16 mouse cellular contexts compared by ENCODE assay signal in genomic region chr3:101593266-101593651, GRCm38 (mm10). TPM values are rescaled to one million over a fixed set of nuclear protein-coding genes. Genes with fewer than 3 reads are reported as not detected.
DNase-seq lines count a peak whose midpoint lies in the region; ATAC-seq and TF ChIP-seq lines count a peak whose summit lies in the region.
"Had no signal": no experiment of that assay in that cellular context is flagged by ENCODE, and none has a peak within 500 bp of the region (broad histone marks: within the 10 kb centered on the region; RNA-seq: fewer than 3 reads in every experiment).

No protein-coding gene starts in this region.

- intact Hi-C loops in heart, postnatal 36 days (cut with DNase I) = no loop called here

- peak; percentile 50 for DNase-seq in heart, adult 11 months
- DNase-seq in heart, postnatal 36 days = no peak
- DNase-seq in hindbrain, embryonic 11.5 days (ENCODE audit: low spot score) = no peak
- no peak for DNase-seq in heart, postnatal 0 days (ENCODE audit: low spot score)
- no peak for DNase-seq in midbrain, embryonic 14.5 days
- no peak for DNase-seq in liver, embryonic 11.5 days (ENCODE audit: low spot score)
- no peak for DNase-seq in lung, postnatal 10 days
- DNase-seq: adrenal gland, adult 2 months; cerebellum, adult 9-10 months; embryo, embryonic 11 days; kidney, adult 18-20 months; lung, postnatal 4 days; right cerebral cortex, postnatal 25 days had no signal

- no peak overlapping the region for H3K9ac ChIP-seq in hindbrain, embryonic 13.5 days
- no peak overlapping the region for H3K9ac ChIP-seq in hindbrain, embryonic 11.5 days (ENCODE audit: low read depth, low read length)
- H3K9ac ChIP-seq in heart, postnatal 0 days (replicated peaks; ENCODE audit: low read depth, low read length) = no peak overlapping the region
- no peak overlapping the region for H3K9ac ChIP-seq in midbrain, embryonic 14.5 days (replicated peaks; ENCODE audit: low read length)
- no peak overlapping the region for H3K9ac ChIP-seq in liver, embryonic 11.5 days (ENCODE audit: low read depth, low read length)
- H3K9ac ChIP-seq: liver, embryonic 15.5 days had no signal

- TF ChIP-seq CTCF in heart, postnatal 0 days (IDR thresholded peaks at IDR 0.05; ENCODE audit: low read depth) = no peak

- no peaks in the 10 kb centered on the region for H3K27me3 ChIP-seq in hindbrain, embryonic 13.5 days
- H3K27me3 ChIP-seq in hindbrain, embryonic 11.5 days (ENCODE audit: control insufficient read depth, insufficient read depth, low read length) = no peaks in the 10 kb centered on the region
- H3K27me3 ChIP-seq in heart, postnatal 0 days (ENCODE audit: control insufficient read depth, insufficient read depth, low read length) = no peaks in the 10 kb centered on the region
- H3K27me3 ChIP-seq in midbrain, embryonic 14.5 days (ENCODE audit: control insufficient read depth, insufficient read depth, low read length) = no peaks in the 10 kb centered on the region
- no peaks in the 10 kb centered on the region for H3K27me3 ChIP-seq in liver, embryonic 11.5 days (replicated peaks; ENCODE audit: control insufficient read depth, insufficient read depth, low read length)
- H3K27me3 ChIP-seq: liver, embryonic 15.5 days had no signal

- peak overlapping the region; percentile 71 for H3K27ac ChIP-seq in hindbrain, embryonic 13.5 days
- no peak overlapping the region for H3K27ac ChIP-seq in hindbrain, embryonic 11.5 days (ENCODE audit: low read depth, low read length)
- peak overlapping the region; percentile 100 for H3K27ac ChIP-seq in heart, postnatal 0 days (ENCODE audit: low read depth)
- peak overlapping the region; percentile 33; the same call in 1 of the 2 replicates for H3K27ac ChIP-seq in midbrain, embryonic 14.5 days (replicated peaks; ENCODE audit: low read depth, low read length)
- H3K27ac ChIP-seq in liver, embryonic 11.5 days (ENCODE audit: low read depth, low read length) = no peak overlapping the region
- H3K27ac ChIP-seq: liver, embryonic 15.5 days had no signal

- no peaks in the 10 kb centered on the region for H3K9me3 ChIP-seq in hindbrain, embryonic 13.5 days
- H3K9me3 ChIP-seq in hindbrain, embryonic 11.5 days (ENCODE audit: control insufficient read depth, low read length) = no peaks in the 10 kb centered on the region
- H3K9me3 ChIP-seq in heart, postnatal 0 days (replicated peaks; ENCODE audit: control insufficient read depth, low read length) = no peaks in the 10 kb centered on the region
- H3K9me3 ChIP-seq in midbrain, embryonic 14.5 days (ENCODE audit: control insufficient read depth, low read length) = no peaks in the 10 kb centered on the region
- H3K9me3 ChIP-seq in liver, embryonic 11.5 days (ENCODE audit: control insufficient read depth, low read length) = no peaks in the 10 kb centered on the region
- H3K9me3 ChIP-seq: liver, embryonic 15.5 days had no signal

- peaks cover 47% of the 10 kb centered on the region for H3K4me1 ChIP-seq in hindbrain, embryonic 13.5 days (replicated peaks)
- H3K4me1 ChIP-seq in hindbrain, embryonic 11.5 days (replicated peaks; ENCODE audit: control insufficient read depth, insufficient read depth, low read length) = no peaks in the 10 kb centered on the region; the same call in 1 of the 2 replicates
- peaks cover 44% of the 10 kb centered on the region for H3K4me1 ChIP-seq in heart, postnatal 0 days (ENCODE audit: control insufficient read depth, insufficient read depth)
- peaks cover 20% of the 10 kb centered on the region; the same call in 1 of the 2 replicates for H3K4me1 ChIP-seq in midbrain, embryonic 14.5 days (ENCODE audit: control insufficient read depth, insufficient read depth, low read length)
- H3K4me1 ChIP-seq in liver, embryonic 11.5 days (replicated peaks; ENCODE audit: control insufficient read depth, insufficient read depth, low read length) = peaks cover 18% of the 10 kb centered on the region

- TF ChIP-seq EP300 in heart, postnatal 0 days (IDR thresholded peaks at IDR 0.05; ENCODE audit: low read depth) = no peak

- H3K4me3 ChIP-seq in hindbrain, embryonic 13.5 days = no peak overlapping the region
- no peak overlapping the region for H3K4me3 ChIP-seq in hindbrain, embryonic 11.5 days (ENCODE audit: low read depth, low read length)
- no peak overlapping the region for H3K4me3 ChIP-seq in heart, postnatal 0 days (ENCODE audit: low read depth, low read length)
- H3K4me3 ChIP-seq in midbrain, embryonic 14.5 days (replicated peaks; ENCODE audit: low read depth, low read length) = no peak overlapping the region
- H3K4me3 ChIP-seq in liver, embryonic 11.5 days (ENCODE audit: low read depth, low read length) = no peak overlapping the region
- H3K4me3 ChIP-seq: erythroblast, embryonic 14.5 days; liver, embryonic 15.5 days had no signal

- no peak overlapping the region for H3K4me2 ChIP-seq in hindbrain, embryonic 13.5 days
- no peak overlapping the region for H3K4me2 ChIP-seq in hindbrain, embryonic 11.5 days (replicated peaks; ENCODE audit: low read depth, low read length)
- no peak overlapping the region for H3K4me2 ChIP-seq in heart, postnatal 0 days (ENCODE audit: low read depth, low read length)
- H3K4me2 ChIP-seq in midbrain, embryonic 14.5 days (ENCODE audit: low read length) = no peak overlapping the region
- no peak overlapping the region for H3K4me2 ChIP-seq in liver, embryonic 11.5 days
- H3K4me2 ChIP-seq: liver, embryonic 15.5 days had no signal

- WGBS in hindbrain, embryonic 13.5 days = 57% methylated on average over 7 of the region's 7 CpGs
- WGBS in hindbrain, embryonic 11.5 days = 76% methylated on average over 7 of the region's 7 CpGs
- WGBS in heart, postnatal 0 days = 51% methylated on average over 7 of the region's 7 CpGs
- WGBS in midbrain, embryonic 14.5 days = 32% methylated on average over 7 of the region's 7 CpGs
- 85% methylated on average over 7 of the region's 7 CpGs for WGBS in liver, embryonic 11.5 days

- peaks cover 65% of the 10 kb centered on the region for H3K36me3 ChIP-seq in hindbrain, embryonic 13.5 days
- peaks cover 16% of the 10 kb centered on the region for H3K36me3 ChIP-seq in hindbrain, embryonic 11.5 days (ENCODE audit: control insufficient read depth, insufficient read depth, low read length)
- H3K36me3 ChIP-seq in heart, postnatal 0 days (replicated peaks; ENCODE audit: control insufficient read depth, insufficient read depth, low read length) = peaks cover 69% of the 10 kb centered on the region
- H3K36me3 ChIP-seq in midbrain, embryonic 14.5 days (ENCODE audit: control insufficient read depth, insufficient read depth, low read length) = peaks cover 61% of the 10 kb centered on the region
- H3K36me3 ChIP-seq in liver, embryonic 11.5 days (ENCODE audit: control insufficient read depth, insufficient read depth, low read length) = peaks cover 51% of the 10 kb centered on the region

- no peak for ATAC-seq in hindbrain, embryonic 13.5 days (ENCODE audit: low FRiP score)
- no peak for ATAC-seq in hindbrain, embryonic 11.5 days (ENCODE audit: low FRiP score)
- no peak for ATAC-seq in heart, postnatal 0 days (ENCODE audit: insufficient read depth, low read depth)
- ATAC-seq in midbrain, embryonic 14.5 days (ENCODE audit: low FRiP score, low TSS enrichment) = no peak
- no peak for ATAC-seq in liver, embryonic 11.5 days (replicated peaks; ENCODE audit: low FRiP score)

RNA-seq across cellular contexts. Expression of gene Atp1a1, which starts 11.2 kb away (rescaled TPM):
- total RNA-seq in heart, postnatal 36 days (2021) = 100 to 1,000 TPM; 564 to 643 TPM
- polyA plus RNA-seq in hindbrain, embryonic 13.5 days (2015; fragmentation: Nextera tagmentation; extraction: Ambion mirVana) = 44.2 and 50.4 TPM in 2 replicates
- polyA plus RNA-seq in hindbrain, embryonic 11.5 days (2014; fragmentation: Nextera tagmentation; extraction: Ambion mirVana) = 89.9 and 93.0 TPM in 2 replicates
- 914 and 1,212 TPM in 2 replicates for total RNA-seq in heart, postnatal 0 days (2014; rRNA removed; ENCODE audit: low replicate concordance)
- polyA plus RNA-seq in heart, postnatal 0 days (2015; fragmentation: Nextera tagmentation; extraction: Ambion mirVana) = 227 and 257 TPM in 2 replicates
- 80.9 and 84.7 TPM in 2 replicates for polyA plus RNA-seq in midbrain, embryonic 14.5 days (2014; fragmentation: Nextera tagmentation; extraction: Ambion mirVana)
- polyA plus RNA-seq in liver, embryonic 11.5 days (2014; fragmentation: Nextera tagmentation; extraction: Ambion mirVana) = 127 and 136 TPM in 2 replicates

Comparison
In these comparisons a context has a peak if more than half of its experiments do, and no peak if none do; other contexts are left out.
1. H3K27ac ChIP-seq: peak in hindbrain, embryonic 13.5 days (single experiment), heart, postnatal 0 days (single experiment) and midbrain, embryonic 14.5 days (single experiment); none in hindbrain, embryonic 11.5 days (single experiment) and liver, embryonic 11.5 days (single experiment).